Mouse (Mus musculus): ENCODE measurements around the gene Cd3e.
"Not testable (repeated sequence)": the region's sequence is repeated elsewhere in the genome, so short reads cannot be mapped to it uniquely, and the experiment has no call there.

Cd3e gene

DNA sequence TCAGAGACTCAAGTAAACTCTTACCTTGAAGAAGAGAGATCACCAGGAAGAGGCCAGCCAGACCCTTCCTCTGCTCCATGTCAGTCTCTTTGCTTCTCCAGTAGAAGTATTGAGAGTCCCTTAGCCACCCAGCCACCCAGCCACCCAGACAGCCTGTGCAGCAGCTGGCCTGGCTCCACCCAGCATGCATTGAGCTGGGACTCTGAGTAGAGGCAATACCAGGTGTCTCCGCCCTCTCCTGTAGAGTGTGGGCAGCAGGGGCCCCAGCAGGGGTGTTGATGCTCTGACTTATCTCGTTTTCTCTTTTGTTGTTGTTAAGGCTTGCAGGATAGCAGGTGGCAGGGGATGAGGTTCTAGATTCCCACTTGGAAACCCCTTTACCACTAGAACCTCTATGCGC lies 29.2 kb downstream of the Cd3e start, which contains the start of gene Cd3g:
Gene Cd3g (minus strand): TSS at position 190 of the 400 bp plus-strand sequence.
- DNase-seq (ENCODE audit: low read depth, low spot score), result no peak

DNA sequence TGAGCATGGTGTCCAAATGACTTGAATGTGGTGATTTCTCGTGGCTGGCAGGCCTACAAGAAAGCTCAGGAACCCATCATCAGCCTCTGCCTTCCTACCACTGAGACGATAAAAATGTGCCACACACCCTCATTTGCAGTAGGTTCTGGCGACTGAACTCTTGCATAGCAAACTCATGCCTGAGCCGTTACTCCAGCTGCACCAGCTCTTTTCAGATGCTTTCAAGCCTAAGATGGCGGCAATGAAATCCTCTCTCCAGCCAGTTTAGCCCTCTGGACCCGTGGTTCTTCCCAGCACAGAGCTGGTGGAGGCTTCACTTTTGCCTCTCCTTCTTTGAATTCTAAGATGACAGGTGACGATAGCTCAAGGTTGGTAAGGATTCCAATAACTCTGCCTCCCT lies 29.6 kb downstream of the Cd3e start:
- no peak for DNase-seq (ENCODE audit: low read depth, low spot score)

DNA sequence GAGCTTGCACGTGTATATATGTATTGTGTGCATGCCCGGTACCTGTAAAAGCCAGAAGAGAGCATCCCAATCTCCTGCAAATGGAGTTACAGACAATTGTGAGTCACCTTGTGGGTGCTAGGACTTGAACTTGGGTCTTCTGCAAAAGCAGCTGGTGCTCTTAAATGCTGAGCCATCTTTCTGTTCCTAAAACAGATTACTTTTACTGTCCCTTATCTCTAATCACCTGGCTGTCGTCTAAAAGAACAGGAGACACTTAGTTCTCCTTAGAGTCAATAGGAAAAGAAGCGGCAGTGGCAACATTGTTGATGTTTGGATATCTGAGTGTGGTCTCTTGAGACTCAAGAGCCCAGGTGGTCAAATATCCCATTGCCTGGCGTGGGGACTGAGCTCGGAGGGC lies 31.6 kb downstream of the Cd3e start:
- no peak for DNase-seq (ENCODE audit: low read depth, low spot score)

DNA sequence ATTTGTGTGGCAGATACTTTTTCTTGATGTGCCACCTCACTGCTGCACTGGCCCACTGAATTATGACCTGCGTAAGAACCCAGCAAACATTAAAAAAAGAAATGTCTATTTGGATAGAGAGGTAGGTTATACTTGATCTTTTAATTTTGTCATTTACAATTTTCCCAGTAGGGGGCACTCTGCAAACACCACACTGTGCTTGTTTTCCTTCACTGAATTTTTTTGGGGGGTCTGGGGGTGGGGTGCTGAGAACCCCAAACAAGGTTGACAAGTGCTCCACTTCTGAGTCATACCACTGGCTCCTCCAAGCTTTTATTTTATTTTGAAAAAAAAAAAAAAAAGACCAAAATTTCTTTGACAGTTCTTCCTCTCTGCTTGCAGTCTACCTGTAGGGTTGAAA lies 40.0 kb downstream of the Cd3e start:
- no peak for DNase-seq (ENCODE audit: low read depth, low spot score)

DNA sequence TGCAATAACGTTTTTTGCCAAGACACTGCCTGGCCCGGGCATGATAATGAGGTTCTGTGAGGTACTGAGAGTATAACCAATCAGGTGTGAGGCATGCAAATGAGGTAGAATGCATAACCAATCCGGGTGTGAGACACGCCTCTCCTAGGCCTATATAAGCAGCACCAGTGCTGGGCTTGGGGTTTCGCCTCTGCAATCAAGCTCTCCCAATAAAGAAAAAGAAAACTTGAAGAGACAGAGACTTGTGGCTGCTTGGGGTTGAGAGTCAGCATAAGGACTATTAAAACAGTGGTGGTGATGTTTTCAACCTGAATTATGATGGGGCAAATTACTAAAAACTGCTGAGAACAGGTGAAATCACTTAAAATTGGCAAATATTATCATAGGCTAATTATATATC lies 41.7 kb downstream of the Cd3e start:
- DNase-seq (ENCODE audit: low read depth, low spot score), result not testable (repeated sequence)

DNA sequence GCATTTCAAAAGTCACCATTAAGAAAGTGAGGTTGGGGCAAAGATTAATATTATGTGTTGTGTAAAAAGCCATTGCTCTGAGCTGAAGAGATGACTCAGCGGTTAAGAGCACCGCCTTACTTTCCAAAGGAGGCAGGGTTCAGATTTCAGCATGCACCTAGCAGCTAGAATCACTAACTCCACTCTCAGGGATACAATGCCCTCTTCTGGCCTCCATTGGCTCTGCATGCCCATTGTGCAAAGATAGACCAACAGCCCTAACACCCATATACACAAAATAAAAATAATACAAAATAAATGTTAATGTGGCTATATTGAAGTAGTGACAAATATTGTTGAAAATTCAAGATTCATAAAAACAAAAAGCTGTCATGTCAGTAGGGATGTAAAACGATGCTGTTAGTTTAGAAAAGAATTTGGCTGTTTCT lies 42.6 kb downstream of the Cd3e start:
- peak; percentile 87 for DNase-seq (ENCODE audit: low read depth, low spot score)

DNA sequence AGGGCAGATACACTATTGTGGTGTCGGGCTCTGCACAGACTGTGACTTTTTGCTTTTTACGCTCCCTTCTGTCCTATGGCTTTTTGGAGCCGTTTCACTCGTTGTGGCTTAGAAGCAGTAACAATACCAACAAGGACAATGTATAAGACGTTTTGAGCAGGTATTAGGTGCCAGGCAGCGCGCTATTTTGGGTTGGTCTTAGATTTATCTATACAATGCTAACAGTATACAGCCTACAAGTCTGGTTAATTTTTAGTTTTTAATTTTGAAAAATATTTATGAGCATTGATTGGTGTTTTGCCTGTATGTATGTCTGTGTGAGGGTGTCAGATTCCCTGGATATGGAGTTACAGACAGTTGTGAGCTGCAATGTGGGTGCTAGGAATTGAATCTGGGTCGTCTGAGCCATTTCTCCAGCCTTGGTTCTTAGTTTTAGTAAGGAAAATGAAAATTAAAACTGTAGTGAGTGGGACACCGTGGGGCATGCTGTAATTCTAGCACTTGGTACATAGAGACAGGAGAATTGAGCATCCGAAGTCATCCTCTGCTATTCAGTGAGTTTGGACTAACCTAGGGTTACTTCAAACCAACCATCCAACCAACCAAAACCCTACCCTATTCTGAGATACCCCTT lies 43.5 kb downstream of the Cd3e start:
- no peak for DNase-seq (ENCODE audit: low read depth, low spot score)

DNA sequence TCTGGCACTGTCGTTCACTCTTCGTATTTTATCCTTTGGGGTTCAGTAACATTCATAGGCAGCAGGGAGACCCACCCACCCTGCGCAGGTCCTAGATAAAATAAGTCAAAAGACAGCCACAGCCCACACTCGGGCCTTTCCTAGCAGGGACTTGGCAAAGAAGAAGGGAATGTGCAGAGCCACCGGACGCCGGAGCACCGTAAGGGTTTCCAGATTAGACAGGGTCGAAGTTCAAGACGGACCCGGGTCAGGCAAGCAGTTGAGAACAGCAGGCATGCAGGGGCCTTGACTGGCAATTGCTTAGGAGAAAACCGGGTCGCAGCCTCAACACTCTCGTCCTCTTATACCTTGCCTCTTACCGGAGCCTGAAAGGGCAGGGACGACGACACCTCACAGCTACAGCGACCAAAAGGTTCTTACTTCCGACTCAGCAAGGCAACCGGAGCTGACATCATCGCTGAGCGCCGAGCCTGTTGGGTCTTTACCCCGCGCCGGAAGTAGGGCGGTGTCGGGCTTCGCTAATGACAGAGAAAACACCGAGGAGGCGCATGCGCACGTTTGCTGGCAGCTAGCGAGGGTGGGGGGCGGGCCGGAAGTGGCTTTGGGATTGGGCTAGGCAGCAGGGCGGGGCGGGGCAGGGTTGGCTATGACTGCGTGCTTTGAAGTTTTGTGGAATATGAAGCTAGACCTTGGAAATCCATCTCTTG lies 44.1 kb downstream of the Cd3e start, which contains the start of gene Ube4a:
Gene Ube4a (minus strand): TSS at position 475 of the 707 bp plus-strand sequence.
- DNase-seq (ENCODE audit: low read depth, low spot score), result peak; percentile 99

DNA sequence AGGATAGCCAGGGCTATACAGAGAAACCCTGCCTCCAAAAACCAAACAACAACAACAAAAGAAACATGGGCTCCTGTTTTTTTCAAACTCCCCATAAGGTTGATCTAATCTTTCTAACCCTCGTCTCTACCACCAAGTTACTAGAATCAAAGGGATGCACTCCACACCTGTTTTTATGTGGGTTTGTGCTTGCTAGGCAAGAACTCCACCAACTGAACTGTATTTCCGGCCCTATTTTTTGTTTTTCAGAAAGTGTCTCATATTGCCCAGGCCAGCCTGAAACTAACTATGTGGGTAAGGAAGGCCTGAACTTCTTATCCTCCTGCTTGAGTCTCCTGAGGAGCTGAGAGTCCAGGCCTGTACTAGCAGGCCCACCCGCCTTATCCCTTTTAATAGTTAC lies 55.0 kb downstream of the Cd3e start:
- DNase-seq (ENCODE audit: low read depth, low spot score), result no peak
